Mouse (Mus musculus) duodenum, adult 2 months (tissue): ENCODE results near the gene Clp1. TPM values are rescaled to one million over a fixed set of nuclear protein-coding genes. Genes with fewer than 3 reads are reported as not detected.

Experiments
- polyA plus RNA-seq: library from polyadenylated mRNA; depleted of rRNA; stranded (reverse); fragments of >200 nt; gene quantifications from 2 replicates; pipeline ENCODE4 v1.2.3, GENCODE M21; 2012; ENCODE audit warnings: low replicate concordance; rRNA removed

Clp1 gene
- polyA plus RNA-seq = 4.8 and 8.4 TPM in 2 replicates

GRCm38 (mm10) chr2:84727172-84727858 is at the start of gene Clp1:
Gene Clp1 (minus strand): TSS chr2:84727350.

GRCm38 (mm10) chr2:84775241-84775640 is 48.1 kb upstream of the Clp1 start, which contains the start of gene Serping1:
Gene Serping1 (minus strand): TSS chr2:84775444.

GRCm38 (mm10) chr2:84743561-84743960 is 16.4 kb upstream of the Clp1 start, which contains the start of gene Gm19426:
Gene Gm19426 (minus strand): TSS chr2:84743655.

GRCm38 (mm10) chr2:84733579-84734300 is 6.6 kb upstream of the Clp1 start, which contains the start of gene Ypel4:
Gene Ypel4 (plus strand): TSS chr2:84734058.

GRCm38 (mm10) chr2:84714811-84715561 is 12.2 kb downstream of the Clp1 start, which contains the start of gene Zdhhc5:
Gene Zdhhc5 (minus strand): TSS chr2:84715180.

GRCm38 (mm10) chr2:84679016-84679415 is 48.1 kb downstream of the Clp1 start, which contains the start of gene Tmx2:
Gene Tmx2 (minus strand): TSS chr2:84679140.

GRCm38 (mm10) chr2:84677968-84678880 is 48.9 kb downstream of the Clp1 start, which contains the start of the genes Gm28635 and Med19:
Gene Gm28635 (minus strand): TSS chr2:84678041.
Gene Med19 (plus strand): TSS chr2:84678402.

Other genes with a start within 250 kb of the Clp1 start
- 27.3 and 34.7 TPM in 2 replicates for gene Ctnnd1, start 76.6 kb downstream of the Clp1 start, polyA plus RNA-seq
- gene Btbd18, start 68.3 kb downstream of the Clp1 start, polyA plus RNA-seq = not detected in 2 replicates
- 40.6 and 43.2 TPM in 2 replicates for gene Selenoh, start 56.6 kb downstream of the Clp1 start, polyA plus RNA-seq
- gene Gm28635, start 49.3 kb downstream of the Clp1 start, polyA plus RNA-seq = not detected in 2 replicates
- gene Med19, start 48.9 kb downstream of the Clp1 start, polyA plus RNA-seq = 3.8 and 7.3 TPM in 2 replicates
- gene Tmx2, start 48.2 kb downstream of the Clp1 start, polyA plus RNA-seq = 18.5 and 60.4 TPM in 2 replicates
- 31.5 and 33.1 TPM in 2 replicates for gene Zdhhc5, start 12.2 kb downstream of the Clp1 start, polyA plus RNA-seq
- gene Ypel4, start 6.7 kb upstream of the Clp1 start, polyA plus RNA-seq = 1.3 and 2.3 TPM in 2 replicates
- gene Gm19426, start 16.3 kb upstream of the Clp1 start, polyA plus RNA-seq = not detected in 2 replicates
- 91.3 and 98.4 TPM in 2 replicates for gene Serping1, start 48.1 kb upstream of the Clp1 start, polyA plus RNA-seq
- gene Ube2l6, start 71.5 kb upstream of the Clp1 start, polyA plus RNA-seq = 29.3 and 114 TPM in 2 replicates
- not detected in 2 replicates for gene Smtnl1, start 95.3 kb upstream of the Clp1 start, polyA plus RNA-seq
- gene Timm10, start 99.6 kb upstream of the Clp1 start, polyA plus RNA-seq = 19.8 and 23.5 TPM in 2 replicates
- gene Slc43a1, start 111.5 kb upstream of the Clp1 start, polyA plus RNA-seq = 1.8 and 3.4 TPM in 2 replicates
- 4.3 and 17.8 TPM in 2 replicates for gene Rtn4rl2, start 159.4 kb upstream of the Clp1 start, polyA plus RNA-seq
- gene Slc43a3, start 209.2 kb upstream of the Clp1 start, polyA plus RNA-seq = 16.4 and 16.8 TPM in 2 replicates